Mouse (Mus musculus) stomach, embryonic 16.5 days (tissue): ENCODE results near the gene Tmem132d. TPM values are rescaled to one million over a fixed set of nuclear protein-coding genes. Genes with fewer than 3 reads are reported as not detected.

Experiments used
- ATAC-seq: fragments of 200-750 bp; cut with Nextera tagmentation; 2 replicates; pipeline ENCODE4 v1.8.0; 2017; ENCODE audit warnings: moderate number of reproducible peaks, moderate TSS enrichment; ENCODE audit not compliant: insufficient read depth, low FRiP score
- H3K27ac ChIP-seq: fragments of 300-500 bp; sonication (generic); 2 replicates; pipeline ENCODE4 v1.5.1; 2014; ENCODE audit warnings: low read length
- H3K27me3 ChIP-seq: fragments of 300-500 bp; sonication (generic); 2 replicates; pipeline ENCODE4 v1.6.1; 2014; ENCODE audit warnings: low read length, control low read depth, mixed read lengths; ENCODE audit not compliant: control insufficient read depth, insufficient read depth
- H3K36me3 ChIP-seq: fragments of 300-500 bp; sonication (generic); 2 replicates; pipeline ENCODE4 v1.6.1; 2014; ENCODE audit warnings: low read length; ENCODE audit not compliant: control insufficient read depth, insufficient read depth
- H3K4me1 ChIP-seq: fragments of 300-500 bp; sonication (generic); 2 replicates; pipeline ENCODE4 v1.6.1; 2014; ENCODE audit warnings: low read length, control low read depth, mixed read lengths; ENCODE audit not compliant: control insufficient read depth, insufficient read depth
- H3K4me2 ChIP-seq: fragments of 300-500 bp; sonication (generic); 2 replicates; pipeline ENCODE4 v1.6.1; 2014; ENCODE audit warnings: low read depth, low read length, mixed read lengths
- H3K4me3 ChIP-seq: fragments of 300-500 bp; sonication (generic); replicated peaks from 2 replicates; pipeline ENCODE4 v1.5.1; 2014; ENCODE audit warnings: mild to moderate bottlenecking, low read length
- H3K9ac ChIP-seq: fragments of 300-500 bp; sonication (generic); 2 replicates; pipeline ENCODE4 v1.6.1; 2014; ENCODE audit warnings: low read length
- H3K9me3 ChIP-seq: fragments of 300-500 bp; sonication (generic); replicated peaks from 2 replicates; pipeline ENCODE4 v1.6.1; 2016; ENCODE audit warnings: low read length, control low read depth; ENCODE audit not compliant: control insufficient read depth
- WGBS: fragments of 180-500 bp; shearing (Covaris S2); extraction: QIAGEN DNeasy Blood & Tissue Kit; methylation state at CpG from one replicate; pipeline ENCODE4 v1.1.7; 2014; 5-methylcytosine and 5-hydroxymethylcytosine counted together
- polyA plus RNA-seq: library from polyadenylated mRNA; unstranded; fragments of >200 nt; fragmentation: Nextera tagmentation; extraction: Ambion mirVana; gene quantifications from 2 replicates; pipeline ENCODE4 v1.2.1, GENCODE M21; 2015

Gene Tmem132d
- polyA plus RNA-seq, 1 experiment from 2014 or later = 0.06 TPM

DNA sequence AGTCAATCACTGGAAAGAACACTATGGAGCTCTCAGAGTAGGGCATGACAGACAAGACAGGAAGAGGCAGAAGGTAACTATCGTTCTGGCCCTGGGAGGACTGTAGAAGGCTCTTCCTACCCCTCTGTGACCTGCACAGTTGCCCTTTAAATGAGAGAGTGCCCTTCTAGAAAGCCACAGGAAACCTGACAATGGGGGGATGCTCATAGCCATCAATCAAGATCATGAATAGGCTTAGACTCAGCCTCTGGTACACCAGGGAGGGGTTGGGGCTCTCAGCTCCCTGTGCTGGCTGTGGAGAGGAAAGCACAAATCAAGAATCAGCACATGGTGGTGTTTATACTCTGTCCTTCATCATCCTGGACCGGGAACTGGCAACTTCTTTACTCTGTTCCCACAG is 227.2 kb downstream of the Tmem132d start:
- 46% methylated on average over 2 of the region's 2 CpGs for WGBS
- H3K9ac ChIP-seq = no peak overlapping the region
- no peak overlapping the region for H3K27ac ChIP-seq
- H3K36me3 ChIP-seq = no peaks in the 10 kb centered on the region
- no peaks in the 10 kb centered on the region for H3K27me3 ChIP-seq
- H3K4me2 ChIP-seq = no peak overlapping the region
- no peaks in the 10 kb centered on the region for H3K4me1 ChIP-seq
- H3K4me3 ChIP-seq = no peak overlapping the region
- no peak for ATAC-seq
- H3K9me3 ChIP-seq = no peaks in the 10 kb centered on the region

DNA sequence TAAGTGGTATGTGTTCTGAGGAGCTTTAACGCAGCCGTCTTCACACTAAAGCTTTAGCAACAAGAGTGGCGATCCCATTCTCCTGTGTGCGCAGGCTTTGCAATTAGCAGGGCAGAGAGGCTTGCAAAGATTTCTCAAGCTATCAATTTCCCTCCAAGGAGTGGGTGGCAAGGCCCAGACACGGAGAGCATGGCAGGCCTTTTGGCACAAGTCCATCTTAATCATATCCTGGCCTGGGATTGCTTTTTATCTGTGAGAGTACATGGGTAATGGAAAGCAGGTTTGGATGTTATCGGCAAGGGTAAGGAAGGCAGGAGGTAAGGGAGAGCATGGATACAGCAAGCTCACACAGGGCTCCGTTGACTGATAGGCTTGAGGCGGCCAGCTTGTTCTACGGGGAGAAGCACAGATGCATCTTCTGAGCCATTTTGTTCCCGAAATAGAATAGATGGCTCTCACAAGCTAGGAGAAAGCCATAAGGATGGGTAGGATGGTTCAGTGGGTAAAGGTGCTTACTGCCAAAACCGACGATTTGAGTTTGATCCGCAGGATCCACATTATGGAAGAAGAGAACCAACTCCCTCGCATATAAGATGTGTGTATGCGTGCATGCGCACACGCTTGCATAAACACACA is 228.1 kb downstream of the Tmem132d start:
- Histone ChIP-seq H3K9ac (no peak overlapping the region), H3K27ac (peak overlapping the region; percentile 46; the same call in 1 of the 2 replicates), H3K4me2 (no peak overlapping the region), H3K27me3 (no peaks in the 10 kb centered on the region), H3K9me3 (no peaks in the 10 kb centered on the region), H3K4me1 (no peaks in the 10 kb centered on the region), H3K36me3 (no peaks in the 10 kb centered on the region), H3K4me3 (no peak overlapping the region)
- ATAC-seq = peak; percentile 7; the same call in 1 of the 2 replicates
- 69% methylated on average over 17 of the region's 17 CpGs for WGBS

DNA sequence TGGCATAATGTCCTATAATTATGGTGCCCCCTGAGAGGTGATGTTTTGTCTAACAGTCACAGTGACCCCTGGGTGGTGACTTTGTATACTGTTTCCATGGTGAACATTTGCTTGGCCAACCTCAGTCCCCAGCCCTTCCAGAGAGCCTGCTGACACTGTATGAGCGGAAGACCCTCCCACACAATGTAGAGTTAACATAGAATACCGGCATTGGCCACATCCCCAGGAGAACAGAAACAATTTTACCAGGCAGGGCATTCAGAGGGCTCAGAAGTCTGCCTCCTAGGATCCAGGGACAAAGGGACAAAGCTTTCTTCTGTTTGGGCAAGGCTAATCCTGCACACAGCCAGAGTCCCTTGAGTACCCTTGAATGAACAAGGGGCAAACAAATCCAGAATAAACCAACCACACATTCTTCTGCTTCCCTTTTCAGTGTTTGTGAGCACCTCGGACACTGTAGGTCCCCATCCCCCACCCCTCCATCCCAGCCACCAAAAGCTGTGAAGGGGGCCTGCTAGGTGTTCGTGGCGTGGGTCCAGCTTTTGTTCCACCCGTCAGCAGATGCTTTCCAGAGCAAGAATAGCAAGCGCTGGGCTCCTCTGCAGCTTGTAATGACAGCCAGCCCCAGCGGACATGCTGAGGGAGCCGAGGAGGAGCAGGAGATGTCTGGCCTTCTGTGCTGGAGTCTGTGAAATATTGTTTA is 228.8 kb downstream of the Tmem132d start:
- 37% methylated on average over 9 of the region's 9 CpGs for WGBS
- H3K9ac ChIP-seq = no peak overlapping the region
- H3K36me3 ChIP-seq = no peaks in the 10 kb centered on the region
- no peak overlapping the region for H3K4me3 ChIP-seq
- H3K4me1 ChIP-seq = no peaks in the 10 kb centered on the region
- ATAC-seq = peak; percentile 65; the same call in 1 of the 2 replicates
- H3K27ac ChIP-seq = no peak overlapping the region
- H3K27me3 ChIP-seq = no peaks in the 10 kb centered on the region
- H3K4me2 ChIP-seq = no peak overlapping the region
- no peaks in the 10 kb centered on the region for H3K9me3 ChIP-seq

DNA sequence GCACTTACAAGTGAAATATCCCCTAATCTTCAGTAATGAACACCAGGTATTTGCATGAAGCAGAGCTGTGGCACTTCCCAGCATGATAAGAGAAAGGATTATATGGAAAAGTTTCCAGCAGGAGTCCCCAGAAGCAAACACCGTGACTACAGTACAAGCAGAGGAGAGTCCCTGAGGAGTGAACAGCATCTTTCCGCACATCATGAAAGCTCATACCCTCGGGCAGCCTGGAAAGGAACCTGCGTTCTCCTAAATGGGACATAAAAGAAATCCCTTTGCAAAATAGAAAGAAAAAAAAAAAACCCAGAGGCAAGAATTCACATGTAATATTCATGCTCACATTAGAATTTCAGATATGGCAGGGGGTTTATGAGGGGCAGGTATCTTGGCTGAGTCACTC is 238.8 kb downstream of the Tmem132d start:
- Histone ChIP-seq H3K4me3 (no peak overlapping the region), H3K4me1 (no peaks in the 10 kb centered on the region), H3K27ac (no peak overlapping the region), H3K27me3 (no peaks in the 10 kb centered on the region), H3K36me3 (no peaks in the 10 kb centered on the region), H3K9me3 (no peaks in the 10 kb centered on the region), H3K9ac (no peak overlapping the region), H3K4me2 (no peak overlapping the region)
- ATAC-seq = no peak
- WGBS = 83% methylated on average over 4 of the region's 4 CpGs

DNA sequence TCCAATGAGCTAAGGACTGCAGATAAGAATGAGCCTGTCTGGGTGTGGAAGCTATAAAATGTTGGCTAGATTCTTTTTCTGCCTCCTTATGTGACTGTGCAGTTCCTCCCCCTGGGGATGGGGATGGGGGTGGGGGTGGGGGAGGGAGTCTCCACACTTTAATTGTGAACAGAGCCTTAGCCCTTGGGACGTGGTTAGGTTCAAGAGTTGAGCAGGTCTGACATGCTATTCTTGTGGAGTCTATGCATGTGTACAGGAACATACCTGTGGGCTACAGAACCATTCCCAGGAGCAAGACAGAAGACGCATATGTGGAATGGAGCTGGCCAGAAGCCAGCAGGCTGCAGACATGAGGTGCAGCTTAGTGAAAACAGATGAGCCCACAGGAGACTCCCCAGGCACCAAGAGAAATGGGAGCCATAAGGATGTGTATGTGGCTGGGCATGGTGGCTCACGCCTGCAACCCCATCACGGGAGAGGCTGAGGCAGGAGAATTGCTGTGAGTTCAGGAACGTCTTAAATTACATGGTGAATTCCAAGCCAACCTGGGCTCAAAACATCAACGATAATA is 240.3 kb downstream of the Tmem132d start:
- H3K4me3 ChIP-seq = no peak overlapping the region
- H3K9me3 ChIP-seq = no peaks in the 10 kb centered on the region
- no peak for ATAC-seq
- H3K36me3 ChIP-seq = no peaks in the 10 kb centered on the region
- WGBS = 77% methylated on average over 6 of the region's 6 CpGs
- H3K4me1 ChIP-seq = no peaks in the 10 kb centered on the region
- no peak overlapping the region for H3K27ac ChIP-seq
- no peak overlapping the region for H3K9ac ChIP-seq
- no peaks in the 10 kb centered on the region for H3K27me3 ChIP-seq
- no peak overlapping the region for H3K4me2 ChIP-seq

DNA sequence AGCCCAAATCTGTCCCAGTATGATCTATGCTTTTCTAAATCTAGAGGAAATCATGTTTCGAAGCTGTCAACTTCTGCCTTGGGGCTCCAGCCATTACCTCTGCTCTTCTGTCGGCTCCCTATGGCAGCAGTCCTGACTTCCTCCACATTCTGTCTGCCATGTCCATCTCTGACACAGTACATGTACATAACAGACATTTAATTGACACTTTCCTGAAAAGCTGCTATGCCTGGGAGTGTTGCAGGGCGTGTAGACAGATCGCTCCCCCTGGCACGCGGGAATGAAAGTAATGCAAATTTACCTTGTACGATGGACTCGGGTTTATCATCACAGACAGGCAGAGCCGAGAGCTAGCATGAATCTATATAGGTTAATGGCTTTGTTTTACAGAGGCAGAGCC is 241.2 kb downstream of the Tmem132d start:
- no peak for ATAC-seq
- Histone ChIP-seq H3K4me1 (no peaks in the 10 kb centered on the region), H3K9ac (no peak overlapping the region), H3K9me3 (no peaks in the 10 kb centered on the region), H3K27me3 (no peaks in the 10 kb centered on the region), H3K4me3 (no peak overlapping the region), H3K27ac (no peak overlapping the region), H3K36me3 (no peaks in the 10 kb centered on the region), H3K4me2 (no peak overlapping the region)
- WGBS = 68% methylated on average over 9 of the region's 9 CpGs

DNA sequence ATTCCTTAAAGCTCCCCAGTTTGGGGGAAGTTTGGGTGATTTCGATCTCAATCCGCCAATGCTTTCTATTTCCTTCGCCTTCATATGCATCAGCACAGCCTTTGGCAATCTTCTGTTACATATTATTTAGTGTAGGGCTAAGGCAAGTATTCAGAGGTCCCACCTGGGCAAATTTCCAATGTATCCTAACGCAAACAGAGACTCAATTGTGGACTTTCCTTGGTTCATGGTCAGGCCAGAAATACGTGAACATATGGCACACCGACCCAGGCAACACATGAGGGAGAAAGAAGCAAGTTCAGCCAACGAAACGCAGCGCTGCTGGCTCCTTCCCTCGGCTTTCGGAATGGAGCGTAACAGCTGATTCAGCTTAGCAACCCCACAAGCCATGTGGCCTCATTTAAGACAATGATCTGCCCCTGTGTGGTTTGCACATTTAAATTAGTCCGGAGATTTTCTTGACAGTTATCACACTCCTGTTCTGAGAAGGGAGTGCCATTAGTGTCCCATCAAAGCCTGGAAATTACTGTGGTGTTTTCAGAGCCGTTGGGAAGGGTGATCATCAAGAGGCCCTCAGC is 242.5 kb downstream of the Tmem132d start:
- Histone ChIP-seq H3K4me2 (no peak overlapping the region), H3K27ac (no peak overlapping the region), H3K27me3 (no peaks in the 10 kb centered on the region), H3K4me3 (no peak overlapping the region), H3K9ac (no peak overlapping the region), H3K36me3 (no peaks in the 10 kb centered on the region), H3K4me1 (no peaks in the 10 kb centered on the region), H3K9me3 (no peaks in the 10 kb centered on the region)
- 67% methylated on average over 14 of the region's 14 CpGs for WGBS
- no peak for ATAC-seq

DNA sequence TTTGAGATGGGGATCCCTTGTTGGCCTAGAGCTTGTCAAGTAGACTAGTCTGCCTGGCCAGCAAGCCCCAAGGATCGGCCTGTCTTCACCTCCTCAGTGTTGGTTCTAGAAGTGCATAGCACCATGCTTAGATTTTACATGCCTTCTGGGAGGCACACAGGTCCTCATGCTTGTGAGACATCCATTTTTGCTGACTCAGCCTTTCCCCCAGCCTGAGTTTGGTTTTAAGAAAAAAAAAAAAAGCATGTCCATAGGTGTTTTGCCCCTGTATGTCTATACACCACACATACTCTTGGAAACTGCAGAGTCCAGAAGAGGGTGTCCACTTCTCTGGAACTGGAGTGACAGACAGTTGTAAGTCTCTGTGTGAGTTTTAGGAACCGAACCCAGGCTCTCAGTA is 256.6 kb downstream of the Tmem132d start:
- Histone ChIP-seq H3K27me3 (no peaks in the 10 kb centered on the region), H3K9ac (no peak overlapping the region), H3K9me3 (no peaks in the 10 kb centered on the region), H3K27ac (no peak overlapping the region), H3K4me2 (no peak overlapping the region), H3K36me3 (no peaks in the 10 kb centered on the region), H3K4me1 (no peaks in the 10 kb centered on the region), H3K4me3 (no peak overlapping the region)
- WGBS = 77% methylated on average over 2 of the region's 2 CpGs
- no peak for ATAC-seq
